Mouse (Mus musculus): ENCODE measurements around the gene Gtdc1. TPM values are rescaled to one million over a fixed set of nuclear protein-coding genes. Genes with fewer than 3 reads are reported as not detected.

The Gtdc1 gene
- polyA plus RNA-seq, 1 experiment from 2014 or later = 2.9 TPM

DNA sequence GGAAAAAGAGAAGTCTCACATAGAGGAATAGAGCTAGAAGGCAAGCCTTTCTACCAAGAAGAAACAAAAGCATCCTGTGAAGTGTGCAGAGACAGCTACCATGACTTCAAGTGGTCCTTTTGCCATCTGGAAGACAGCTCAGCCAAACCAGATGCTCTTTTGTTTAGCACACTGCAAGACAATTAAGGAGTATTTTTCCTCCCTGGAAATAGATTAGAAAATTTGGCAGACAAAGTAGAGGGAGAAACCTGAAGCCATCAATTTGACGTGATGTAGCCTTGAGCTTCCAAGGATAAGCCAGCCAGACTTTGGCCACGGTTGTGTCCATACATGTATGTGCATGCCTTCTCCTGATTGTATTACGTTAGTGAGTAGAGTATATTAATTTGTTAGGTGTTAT is 3.5 kb upstream of the Gtdc1 start:
- H3K9me3 ChIP-seq (replicated peaks; ENCODE audit: control insufficient read depth, low read length) = no peaks in the 10 kb centered on the region
- no peak overlapping the region for H3K4me3 ChIP-seq (ENCODE audit: low read depth, low read length)
- no peak overlapping the region for H3K9ac ChIP-seq (ENCODE audit: low read depth, low read length)
- WGBS (ENCODE audit: insufficient replicate concordance) = 74% methylated on average over 3 of the region's 3 CpGs
- no peak for ATAC-seq (ENCODE audit: low read depth)
- H3K4me1 ChIP-seq (ENCODE audit: control insufficient read depth, low read depth, low read length) = peaks cover 3% of the 10 kb centered on the region; the same call in 1 of the 2 replicates
- H3K27ac ChIP-seq (ENCODE audit: low read length) = no peak overlapping the region
- no peak overlapping the region for H3K4me2 ChIP-seq (ENCODE audit: low read depth, low read length)
- no peaks in the 10 kb centered on the region for H3K36me3 ChIP-seq (ENCODE audit: control insufficient read depth, insufficient read depth)
- H3K27me3 ChIP-seq (ENCODE audit: control insufficient read depth, insufficient read depth, low read depth, low read length) = no peaks in the 10 kb centered on the region

DNA sequence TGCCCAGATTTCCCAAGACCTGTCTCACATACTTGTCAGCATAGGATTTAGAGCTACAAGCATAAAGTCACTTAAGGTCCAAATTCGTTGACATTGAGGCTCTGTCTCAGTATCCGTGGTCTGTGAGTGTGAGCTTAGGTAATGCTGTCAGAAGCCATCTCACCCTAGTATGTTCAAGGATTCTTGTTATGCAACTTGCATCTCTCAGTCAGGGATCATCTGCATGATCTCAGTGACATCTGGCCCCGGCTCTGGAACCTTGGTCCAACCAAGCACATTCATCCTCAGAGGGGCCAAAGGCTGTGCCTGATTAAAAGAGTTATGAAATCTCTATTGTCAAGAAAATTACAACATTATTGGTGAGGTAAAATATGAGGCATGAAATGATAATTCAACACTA is 1.2 kb upstream of the Gtdc1 start:
- Histone ChIP-seq H3K36me3 (ENCODE audit: control insufficient read depth, insufficient read depth) (no peaks in the 10 kb centered on the region), H3K4me2 (ENCODE audit: low read depth, low read length) (no peak overlapping the region), H3K9ac (ENCODE audit: low read depth, low read length) (no peak overlapping the region), H3K27me3 (ENCODE audit: control insufficient read depth, insufficient read depth, low read depth, low read length) (no peaks in the 10 kb centered on the region), H3K4me1 (ENCODE audit: control insufficient read depth, low read depth, low read length) (peaks cover 6% of the 10 kb centered on the region), H3K9me3 (replicated peaks; ENCODE audit: control insufficient read depth, low read length) (no peaks in the 10 kb centered on the region), H3K27ac (ENCODE audit: low read length) (no peak overlapping the region), H3K4me3 (ENCODE audit: low read depth, low read length) (no peak overlapping the region)
- WGBS (ENCODE audit: insufficient replicate concordance) = 74% methylated on average over 3 of the region's 3 CpGs
- ATAC-seq (ENCODE audit: low read depth) = no peak

DNA sequence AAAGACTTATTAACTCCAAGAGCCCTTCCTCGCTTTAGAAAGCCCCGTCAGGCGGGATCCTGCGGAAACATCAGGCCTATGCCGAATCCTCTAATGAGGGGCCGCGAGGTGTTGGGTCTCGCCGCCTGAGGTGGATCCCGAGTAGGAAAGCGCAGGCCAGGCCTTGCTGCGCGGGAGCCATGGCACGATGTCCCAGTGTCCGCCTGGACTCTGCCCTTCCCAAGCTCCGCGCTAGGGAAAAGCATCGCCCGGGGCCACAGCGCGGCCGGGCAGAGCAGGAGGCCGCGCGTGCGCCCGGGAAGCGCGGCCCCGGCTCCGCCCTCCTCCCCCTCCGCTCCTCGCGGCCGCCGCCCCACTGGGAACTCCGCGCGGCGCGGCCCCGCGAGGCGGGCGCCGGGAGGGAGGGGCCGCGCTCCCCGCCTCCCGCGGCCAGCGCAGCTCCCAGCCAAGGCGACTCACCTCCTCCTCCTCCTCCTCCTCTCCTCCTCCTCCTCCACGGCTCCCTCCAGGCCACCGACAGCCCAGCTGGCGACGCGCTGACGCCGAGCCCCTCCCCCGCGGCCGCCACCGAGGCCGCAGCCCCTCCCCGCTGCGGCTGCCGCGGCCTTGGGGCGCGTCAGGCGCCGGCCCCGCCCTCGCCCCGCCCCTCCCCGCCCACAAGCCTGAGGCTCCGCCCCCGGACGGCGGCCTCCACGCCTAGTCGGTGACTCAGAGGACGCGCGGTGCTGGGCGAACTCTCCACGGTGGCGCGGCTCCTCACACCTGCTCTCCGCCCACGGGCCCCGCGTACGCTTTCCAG is 575 bp downstream of the Gtdc1 start:
- Histone ChIP-seq H3K4me2 (ENCODE audit: low read depth, low read length) (peak overlapping the region; percentile 92), H3K9me3 (replicated peaks; ENCODE audit: control insufficient read depth, low read length) (no peaks in the 10 kb centered on the region), H3K9ac (ENCODE audit: low read depth, low read length) (peak overlapping the region; percentile 88), H3K27me3 (ENCODE audit: control insufficient read depth, insufficient read depth, low read depth, low read length) (no peaks in the 10 kb centered on the region), H3K27ac (ENCODE audit: low read length) (peak overlapping the region; percentile 90), H3K4me3 (ENCODE audit: low read depth, low read length) (peak overlapping the region; percentile 77), H3K4me1 (ENCODE audit: control insufficient read depth, low read depth, low read length) (peaks cover 8% of the 10 kb centered on the region), H3K36me3 (ENCODE audit: control insufficient read depth, insufficient read depth) (no peaks in the 10 kb centered on the region)
- WGBS (ENCODE audit: insufficient replicate concordance) = under 1% methylated on average over 59 of the region's 95 CpGs
- peak; percentile 90 for ATAC-seq (ENCODE audit: low read depth)

DNA sequence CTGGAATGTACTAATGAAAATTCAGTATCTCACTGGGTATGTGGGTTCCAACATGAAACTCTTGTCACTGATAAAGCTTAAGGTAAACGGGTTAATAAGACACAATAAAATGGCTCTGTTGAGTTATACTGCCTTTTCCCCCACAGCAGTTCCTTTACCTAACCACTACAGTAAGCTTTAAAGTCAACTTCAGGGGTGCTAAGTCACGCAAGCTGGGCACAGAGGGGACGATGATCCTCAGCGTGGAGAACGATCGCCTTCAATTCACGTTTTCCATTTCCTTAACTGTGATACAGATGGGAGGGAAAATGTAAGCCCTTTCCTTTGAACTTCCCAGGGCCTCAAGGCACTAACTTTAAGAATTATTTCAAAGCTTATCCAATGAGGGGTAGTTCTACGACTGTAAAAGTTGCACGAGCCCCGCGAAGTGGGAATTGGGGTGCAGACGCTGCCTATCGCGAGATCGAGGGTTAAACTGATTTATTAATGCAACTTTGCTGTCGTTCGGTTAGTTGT is 1.2 kb downstream of the Gtdc1 start:
- WGBS (ENCODE audit: insufficient replicate concordance) = under 1% methylated on average over 17 of the region's 17 CpGs
- H3K9me3 ChIP-seq (replicated peaks; ENCODE audit: control insufficient read depth, low read length) = no peaks in the 10 kb centered on the region
- no peak for ATAC-seq (ENCODE audit: low read depth)

GRCm38 (mm10) chr2:44924618-44925017 is 2.8 kb downstream of the Gtdc1 start:
- Histone ChIP-seq H3K4me2 (ENCODE audit: low read depth, low read length) (no peak overlapping the region), H3K9ac (ENCODE audit: low read depth, low read length) (no peak overlapping the region), H3K4me1 (ENCODE audit: control insufficient read depth, low read depth, low read length) (peaks cover 8% of the 10 kb centered on the region), H3K4me3 (ENCODE audit: low read depth, low read length) (no peak overlapping the region), H3K27me3 (ENCODE audit: control insufficient read depth, insufficient read depth, low read depth, low read length) (no peaks in the 10 kb centered on the region), H3K36me3 (ENCODE audit: control insufficient read depth, insufficient read depth) (no peaks in the 10 kb centered on the region), H3K9me3 (replicated peaks; ENCODE audit: control insufficient read depth, low read length) (no peaks in the 10 kb centered on the region), H3K27ac (ENCODE audit: low read length) (no peak overlapping the region)
- ATAC-seq (ENCODE audit: low read depth) = no peak

More for the DNA sequence above, 1.2 kb downstream of the Gtdc1 start:
- Histone ChIP-seq H3K4me3 (ENCODE audit: low read depth, low read length) (peak overlapping the region; percentile 77), H3K27ac (ENCODE audit: low read length) (peak overlapping the region; percentile 90), H3K36me3 (ENCODE audit: control insufficient read depth, insufficient read depth) (no peaks in the 10 kb centered on the region), H3K27me3 (ENCODE audit: control insufficient read depth, insufficient read depth, low read depth, low read length) (no peaks in the 10 kb centered on the region), H3K9ac (ENCODE audit: low read depth, low read length) (peak overlapping the region; percentile 88), H3K4me1 (ENCODE audit: control insufficient read depth, low read depth, low read length) (peaks cover 8% of the 10 kb centered on the region), H3K4me2 (ENCODE audit: low read depth, low read length) (peak overlapping the region; percentile 92)

GRCm38 (mm10) chr2:44923056-44923883 is 4.2 kb downstream of the Gtdc1 start:
- no peak overlapping the region for H3K4me2 ChIP-seq (ENCODE audit: low read depth, low read length)
- no peak for ATAC-seq (ENCODE audit: low read depth)

GRCm38 (mm10) chr2:44922500-44922899 is 5.0 kb downstream of the Gtdc1 start:
- no peak overlapping the region for H3K4me3 ChIP-seq (ENCODE audit: low read depth, low read length)
- 65% methylated on average over 2 of the region's 2 CpGs for WGBS (ENCODE audit: insufficient replicate concordance)
- no peak for ATAC-seq (ENCODE audit: low read depth)

More at GRCm38 (mm10) chr2:44923056-44923883, 4.2 kb downstream of the Gtdc1 start:
- no peak overlapping the region for H3K4me3 ChIP-seq (ENCODE audit: low read depth, low read length)
- H3K27me3 ChIP-seq (ENCODE audit: control insufficient read depth, insufficient read depth, low read depth, low read length) = no peaks in the 10 kb centered on the region
- H3K27ac ChIP-seq (ENCODE audit: low read length) = no peak overlapping the region
- no peak overlapping the region for H3K9ac ChIP-seq (ENCODE audit: low read depth, low read length)
- WGBS (ENCODE audit: insufficient replicate concordance) = 74% methylated on average over 8 of the region's 8 CpGs
- no peaks in the 10 kb centered on the region for H3K36me3 ChIP-seq (ENCODE audit: control insufficient read depth, insufficient read depth)
- H3K4me1 ChIP-seq (ENCODE audit: control insufficient read depth, low read depth, low read length) = peaks cover 8% of the 10 kb centered on the region
- no peaks in the 10 kb centered on the region for H3K9me3 ChIP-seq (replicated peaks; ENCODE audit: control insufficient read depth, low read length)

DNA sequence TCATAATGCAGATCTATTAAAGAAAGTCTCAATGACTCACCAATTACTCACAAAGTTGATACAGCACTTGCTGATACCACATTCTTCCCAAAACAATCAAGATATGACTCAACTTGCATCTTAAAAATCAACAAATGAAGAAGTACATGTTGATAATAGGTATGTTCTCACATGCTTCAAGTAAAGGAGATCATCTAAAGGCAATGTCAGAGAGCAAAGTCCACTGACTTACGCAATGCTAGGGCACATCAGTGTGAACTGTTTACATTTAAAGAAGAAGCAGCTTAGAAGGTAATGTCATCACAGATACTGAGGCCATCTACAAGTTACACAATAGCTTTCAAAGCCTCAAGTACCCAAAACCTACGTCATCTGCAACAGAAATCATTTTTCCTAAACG is 7.0 kb downstream of the Gtdc1 start:
- ATAC-seq (ENCODE audit: low read depth) = peak; percentile 70
- no peak overlapping the region for H3K4me2 ChIP-seq (ENCODE audit: low read depth, low read length)
- 59% methylated on average over 3 of the region's 3 CpGs for whole genome bisulfite sequencing (ENCODE audit: insufficient replicate concordance)

More at GRCm38 (mm10) chr2:44922500-44922899, 5.0 kb downstream of the Gtdc1 start:
- Histone ChIP-seq H3K9ac (ENCODE audit: low read depth, low read length) (no peak overlapping the region), H3K36me3 (ENCODE audit: control insufficient read depth, insufficient read depth) (no peaks in the 10 kb centered on the region), H3K9me3 (replicated peaks; ENCODE audit: control insufficient read depth, low read length) (no peaks in the 10 kb centered on the region), H3K4me1 (ENCODE audit: control insufficient read depth, low read depth, low read length) (peaks cover 8% of the 10 kb centered on the region), H3K27ac (ENCODE audit: low read length) (no peak overlapping the region), H3K4me2 (ENCODE audit: low read depth, low read length) (no peak overlapping the region), H3K27me3 (ENCODE audit: control insufficient read depth, insufficient read depth, low read depth, low read length) (no peaks in the 10 kb centered on the region)

More for the DNA sequence above, 7.0 kb downstream of the Gtdc1 start:
- Histone ChIP-seq H3K4me3 (ENCODE audit: low read depth, low read length) (no peak overlapping the region), H3K36me3 (ENCODE audit: control insufficient read depth, insufficient read depth) (no peaks in the 10 kb centered on the region), H3K27me3 (ENCODE audit: control insufficient read depth, insufficient read depth, low read depth, low read length) (no peaks in the 10 kb centered on the region), H3K9ac (ENCODE audit: low read depth, low read length) (no peak overlapping the region), H3K4me1 (ENCODE audit: control insufficient read depth, low read depth, low read length) (peaks cover 2% of the 10 kb centered on the region), H3K27ac (ENCODE audit: low read length) (no peak overlapping the region), H3K9me3 (replicated peaks; ENCODE audit: control insufficient read depth, low read length) (no peaks in the 10 kb centered on the region)

All from liver, embryonic 16.5 days (tissue).